In genomic region chr2:91696225-91696590, GRCm38 (mm10) we compare ENCODE assay signal across 11 mouse cellular contexts. TPM values are rescaled to one million over a fixed set of nuclear protein-coding genes. Genes with fewer than 3 reads are reported as not detected.
A peak's percentile ranks its signal among the peaks of the same experiment; 100 is the strongest.
DNase-seq lines count a peak whose midpoint lies in the region; ATAC-seq and TF ChIP-seq lines count a peak whose summit lies in the region.
"Had no signal": no experiment of that assay in that cellular context is flagged by ENCODE, and none has a peak within 500 bp of the region (broad histone marks: within the 10 kb centered on the region; RNA-seq: fewer than 3 reads in every experiment).

No protein-coding gene starts in this region.

- peak overlapping the region; percentile 59 for H3K27ac ChIP-seq in gastrocnemius, adult 2 months
- no peak overlapping the region for H3K27ac ChIP-seq in liver, postnatal 0 days (ENCODE audit: low read depth)
- no peak overlapping the region for H3K27ac ChIP-seq in liver, embryonic 12.5 days
- H3K27ac ChIP-seq in heart, postnatal 0 days (ENCODE audit: low read depth), result peak overlapping the region; percentile 57
- no peak overlapping the region; the same call in 1 of the 2 replicates for H3K27ac ChIP-seq in stomach, embryonic 15.5 days
- H3K27ac ChIP-seq: midbrain, embryonic 13.5 days; neural tube, embryonic 13.5 days had no signal

- no peak for TF ChIP-seq EP300 in liver, postnatal 0 days (IDR thresholded peaks at IDR 0.05; ENCODE audit: low read depth)
- TF ChIP-seq EP300 in heart, postnatal 0 days (IDR thresholded peaks at IDR 0.05; ENCODE audit: low read depth), result no peak

- no peak overlapping the region for H3K4me2 ChIP-seq in liver, postnatal 0 days (ENCODE audit: low read depth, low read length)
- H3K4me2 ChIP-seq in liver, embryonic 12.5 days, result no peak overlapping the region
- no peak overlapping the region for H3K4me2 ChIP-seq in heart, postnatal 0 days (ENCODE audit: low read depth, low read length)
- H3K4me2 ChIP-seq in stomach, embryonic 15.5 days, result no peak overlapping the region
- H3K4me2 ChIP-seq: midbrain, embryonic 13.5 days; neural tube, embryonic 13.5 days had no signal

- no peaks in the 10 kb centered on the region for H3K9me3 ChIP-seq in liver, postnatal 0 days (ENCODE audit: low read length)
- no peaks in the 10 kb centered on the region for H3K9me3 ChIP-seq in liver, embryonic 12.5 days (replicated peaks)
- H3K9me3 ChIP-seq in heart, postnatal 0 days (replicated peaks; ENCODE audit: control insufficient read depth, low read length), result no peaks in the 10 kb centered on the region
- no peaks in the 10 kb centered on the region for H3K9me3 ChIP-seq in stomach, embryonic 15.5 days
- H3K9me3 ChIP-seq: midbrain, embryonic 13.5 days; neural tube, embryonic 13.5 days had no signal

- no peak for DNase-seq in gastrocnemius, adult 2 months
- DNase-seq in gastrocnemius, postnatal 4 days (ENCODE audit: low spot score in 2 of 2), result no peak
- DNase-seq in liver, postnatal 0 days, result no peak
- DNase-seq in heart, postnatal 0 days (ENCODE audit: low spot score), result peak; percentile 41
- DNase-seq in cerebellum, adult 9-10 months, result no peak
- DNase-seq in left cerebral cortex, postnatal 14 days (ENCODE audit: low spot score in 2 of 2), result no peak
- DNase-seq: thymus, postnatal 25 days had no signal

- H3K36me3 ChIP-seq in liver, postnatal 0 days (replicated peaks; ENCODE audit: insufficient read depth, low read length), result peaks cover 23% of the 10 kb centered on the region
- H3K36me3 ChIP-seq in liver, embryonic 12.5 days, result peaks cover 30% of the 10 kb centered on the region
- peaks cover 10% of the 10 kb centered on the region for H3K36me3 ChIP-seq in heart, postnatal 0 days (replicated peaks; ENCODE audit: control insufficient read depth, insufficient read depth, low read length)
- H3K36me3 ChIP-seq in stomach, embryonic 15.5 days, result 0 out of 2 replicates have a peak, but pooled peaks cover 10% of the 10 kb centered on the region

- H3K4me3 ChIP-seq in gastrocnemius, adult 2 months, result no peak overlapping the region
- H3K4me3 ChIP-seq in liver, postnatal 0 days (ENCODE audit: low read depth, low read length), result no peak overlapping the region
- no peak overlapping the region for H3K4me3 ChIP-seq in liver, embryonic 12.5 days
- no peak overlapping the region for H3K4me3 ChIP-seq in heart, postnatal 0 days (ENCODE audit: low read depth, low read length)
- no peak overlapping the region for H3K4me3 ChIP-seq in stomach, embryonic 15.5 days (replicated peaks)
- H3K4me3 ChIP-seq: midbrain, embryonic 13.5 days; neural tube, embryonic 13.5 days had no signal

- intact Hi-C loops in gastrocnemius, adult 2 months (cut with DNase I), result no loop called here
- intact Hi-C loops in left cerebral cortex, postnatal 14 days (cut with DNase I), result no loop called here

- TF ChIP-seq CTCF in gastrocnemius, adult 2 months (IDR thresholded peaks at IDR 0.05), result no peak
- TF ChIP-seq CTCF in liver, postnatal 0 days (IDR thresholded peaks at IDR 0.05; ENCODE audit: low read depth), result no peak
- TF ChIP-seq CTCF in heart, postnatal 0 days (IDR thresholded peaks at IDR 0.05; ENCODE audit: low read depth), result no peak

- H3K27me3 ChIP-seq in liver, postnatal 0 days (ENCODE audit: insufficient read depth, low read length), result no peaks in the 10 kb centered on the region
- no peaks in the 10 kb centered on the region for H3K27me3 ChIP-seq in liver, embryonic 12.5 days (replicated peaks)
- no peaks in the 10 kb centered on the region for H3K27me3 ChIP-seq in heart, postnatal 0 days (ENCODE audit: control insufficient read depth, insufficient read depth, low read length)
- no peaks in the 10 kb centered on the region for H3K27me3 ChIP-seq in stomach, embryonic 15.5 days (replicated peaks)
- H3K27me3 ChIP-seq: midbrain, embryonic 13.5 days; neural tube, embryonic 13.5 days had no signal

- 50% methylated on average over 1 of the region's 1 CpGs for WGBS in liver, postnatal 0 days (ENCODE audit: insufficient replicate concordance)
- 61% methylated on average over 1 of the region's 1 CpGs for WGBS in liver, embryonic 12.5 days (ENCODE audit: insufficient replicate concordance)
- WGBS in heart, postnatal 0 days, result 24% methylated on average over 1 of the region's 1 CpGs
- 70% methylated on average over 1 of the region's 1 CpGs for WGBS in stomach, embryonic 15.5 days

- H3K9ac ChIP-seq in liver, postnatal 0 days (replicated peaks), result no peak overlapping the region
- no peak overlapping the region for H3K9ac ChIP-seq in liver, embryonic 12.5 days
- H3K9ac ChIP-seq in heart, postnatal 0 days (replicated peaks; ENCODE audit: low read depth, low read length), result no peak overlapping the region
- no peak overlapping the region for H3K9ac ChIP-seq in stomach, embryonic 15.5 days
- H3K9ac ChIP-seq: midbrain, embryonic 13.5 days; neural tube, embryonic 13.5 days had no signal

- ATAC-seq in liver, postnatal 0 days, result peak; percentile 80
- no peak for ATAC-seq in liver, embryonic 12.5 days
- ATAC-seq in heart, postnatal 0 days (ENCODE audit: insufficient read depth, low read depth), result peak; percentile 59
- peak; percentile 58; the same call in 1 of the 2 replicates for ATAC-seq in stomach, embryonic 15.5 days (ENCODE audit: insufficient read depth, low FRiP score, low read depth)
- ATAC-seq: midbrain, embryonic 13.5 days had no signal

- H3K4me1 ChIP-seq in liver, postnatal 0 days (ENCODE audit: insufficient read depth), result peaks cover 6% of the 10 kb centered on the region; the same call in 1 of the 2 replicates
- H3K4me1 ChIP-seq in liver, embryonic 12.5 days, result no peaks in the 10 kb centered on the region
- peaks cover 15% of the 10 kb centered on the region; the same call in 1 of the 2 replicates for H3K4me1 ChIP-seq in heart, postnatal 0 days (ENCODE audit: control insufficient read depth, insufficient read depth)
- H3K4me1 ChIP-seq in stomach, embryonic 15.5 days, result no peaks in the 10 kb centered on the region; the same call in 1 of the 2 replicates
- H3K4me1 ChIP-seq: midbrain, embryonic 13.5 days; neural tube, embryonic 13.5 days had no signal

RNA-seq across cellular contexts. Expression of gene Atg13, which starts 14.2 kb away (rescaled TPM):
- 10 to 100 TPM; 32.2 to 36.2 TPM for total RNA-seq in gastrocnemius, adult 2 months (2021)
- total RNA-seq in gastrocnemius, postnatal 4 days (2021), result 10 to 100 TPM; 24.1 to 25.5 TPM
- polyA plus RNA-seq in liver, postnatal 0 days (2015; fragmentation: Nextera tagmentation; extraction: Ambion mirVana), result 8.6 and 9.0 TPM in 2 replicates
- 12.8 and 14.7 TPM in 2 replicates for polyA plus RNA-seq in liver, embryonic 12.5 days (2016; fragmentation: Nextera tagmentation; extraction: Ambion mirVana)
- 18.2 and 30.6 TPM in 2 replicates for total RNA-seq in heart, postnatal 0 days (2014; rRNA removed; ENCODE audit: low replicate concordance)
- polyA plus RNA-seq in heart, postnatal 0 days (2015; fragmentation: Nextera tagmentation; extraction: Ambion mirVana), result 19.8 and 21.2 TPM in 2 replicates
- polyA plus RNA-seq in stomach, embryonic 15.5 days (2015; fragmentation: Nextera tagmentation; extraction: Ambion mirVana), result 21.0 and 24.0 TPM in 2 replicates
- 10 to 100 TPM; 73.5 to 74.6 TPM for total RNA-seq in left cerebral cortex, postnatal 14 days (2021)

RNA-seq across cellular contexts. Expression of gene Harbi1, which starts 14.4 kb away (rescaled TPM):
- total RNA-seq in gastrocnemius, adult 2 months (2021), result 1 to 10 TPM; 4.9 to 5.6 TPM
- total RNA-seq in gastrocnemius, postnatal 4 days (2021), result 1 to 10 TPM; 5.0 to 7.1 TPM
- polyA plus RNA-seq in liver, postnatal 0 days (2015; fragmentation: Nextera tagmentation; extraction: Ambion mirVana), result 7.7 and 8.0 TPM in 2 replicates
- polyA plus RNA-seq in liver, embryonic 12.5 days (2016; fragmentation: Nextera tagmentation; extraction: Ambion mirVana), result 8.4 and 10.6 TPM in 2 replicates
- 6.3 and 27.6 TPM in 2 replicates for total RNA-seq in heart, postnatal 0 days (2014; rRNA removed; ENCODE audit: low replicate concordance)
- polyA plus RNA-seq in heart, postnatal 0 days (2015; fragmentation: Nextera tagmentation; extraction: Ambion mirVana), result 10.0 and 11.1 TPM in 2 replicates
- 21.3 and 21.8 TPM in 2 replicates for polyA plus RNA-seq in stomach, embryonic 15.5 days (2015; fragmentation: Nextera tagmentation; extraction: Ambion mirVana)
- 1 to 10 TPM; 6.5 to 8.3 TPM for total RNA-seq in left cerebral cortex, postnatal 14 days (2021)

RNA-seq across cellular contexts. Expression of gene Ambra1, which starts 33.7 kb away (rescaled TPM):
- 10 to 100 TPM; 16.7 to 18.1 TPM for total RNA-seq in gastrocnemius, adult 2 months (2021)
- 10 to 100 TPM; 23.4 to 26.6 TPM for total RNA-seq in gastrocnemius, postnatal 4 days (2021)
- 3.2 and 3.5 TPM in 2 replicates for polyA plus RNA-seq in liver, postnatal 0 days (2015; fragmentation: Nextera tagmentation; extraction: Ambion mirVana)
- 8.7 and 9.0 TPM in 2 replicates for polyA plus RNA-seq in liver, embryonic 12.5 days (2016; fragmentation: Nextera tagmentation; extraction: Ambion mirVana)
- total RNA-seq in heart, postnatal 0 days (2014; rRNA removed; ENCODE audit: low replicate concordance), result 14.8 and 23.0 TPM in 2 replicates
- 5.5 and 6.0 TPM in 2 replicates for polyA plus RNA-seq in heart, postnatal 0 days (2015; fragmentation: Nextera tagmentation; extraction: Ambion mirVana)
- polyA plus RNA-seq in stomach, embryonic 15.5 days (2015; fragmentation: Nextera tagmentation; extraction: Ambion mirVana), result 12.3 and 14.8 TPM in 2 replicates
- 10 to 100 TPM; 51.9 to 54.3 TPM for total RNA-seq in left cerebral cortex, postnatal 14 days (2021)

RNA-seq across cellular contexts. Expression of gene Arhgap1, which starts 46.5 kb away (rescaled TPM):
- total RNA-seq in gastrocnemius, adult 2 months (2021), result 1 to 10 TPM; 5.0 to 8.2 TPM
- 10 to 100 TPM; 46.6 to 49.3 TPM for total RNA-seq in gastrocnemius, postnatal 4 days (2021)
- polyA plus RNA-seq in liver, postnatal 0 days (2015; fragmentation: Nextera tagmentation; extraction: Ambion mirVana), result 27.3 and 28.1 TPM in 2 replicates
- 59.8 and 66.1 TPM in 2 replicates for polyA plus RNA-seq in liver, embryonic 12.5 days (2016; fragmentation: Nextera tagmentation; extraction: Ambion mirVana)
- 85.7 and 109 TPM in 2 replicates for total RNA-seq in heart, postnatal 0 days (2014; rRNA removed; ENCODE audit: low replicate concordance)
- polyA plus RNA-seq in heart, postnatal 0 days (2015; fragmentation: Nextera tagmentation; extraction: Ambion mirVana), result 73.9 and 76.5 TPM in 2 replicates
- 115 and 144 TPM in 2 replicates for polyA plus RNA-seq in stomach, embryonic 15.5 days (2015; fragmentation: Nextera tagmentation; extraction: Ambion mirVana)
- total RNA-seq in left cerebral cortex, postnatal 14 days (2021), result 10 to 100 TPM; 80.3 to 88.9 TPM

RNA-seq across cellular contexts. Expression of gene Zfp408, which starts 46.6 kb away (rescaled TPM):
- total RNA-seq in gastrocnemius, adult 2 months (2021), result 1 to 10 TPM; 2.5 to 3.1 TPM
- 10 to 100 TPM; 10.1 to 16.5 TPM for total RNA-seq in gastrocnemius, postnatal 4 days (2021)
- 1.8 and 2.1 TPM in 2 replicates for polyA plus RNA-seq in liver, postnatal 0 days (2015; fragmentation: Nextera tagmentation; extraction: Ambion mirVana)
- polyA plus RNA-seq in liver, embryonic 12.5 days (2016; fragmentation: Nextera tagmentation; extraction: Ambion mirVana), result 5.0 and 5.9 TPM in 2 replicates
- total RNA-seq in heart, postnatal 0 days (2014; rRNA removed; ENCODE audit: low replicate concordance), result 11.1 and 17.4 TPM in 2 replicates
- polyA plus RNA-seq in heart, postnatal 0 days (2015; fragmentation: Nextera tagmentation; extraction: Ambion mirVana), result 3.6 and 4.0 TPM in 2 replicates
- polyA plus RNA-seq in stomach, embryonic 15.5 days (2015; fragmentation: Nextera tagmentation; extraction: Ambion mirVana), result 9.2 and 9.7 TPM in 2 replicates
- total RNA-seq in left cerebral cortex, postnatal 14 days (2021), result 10 to 100 TPM; 11.1 to 13.3 TPM

Comparison
In these comparisons a context has a peak if more than half of its experiments do, and no peak if none do; other contexts are left out.
1. H3K27ac ChIP-seq: peak in gastrocnemius, adult 2 months (single experiment) and heart, postnatal 0 days (single experiment); none in liver, postnatal 0 days (single experiment), liver, embryonic 12.5 days (single experiment) and stomach, embryonic 15.5 days (single experiment).